Mouse (Mus musculus) kidney, adult 2 months (tissue): ENCODE data around the gene Galntl6.

Experiments
- CTCF ChIP-seq: fragments of 200-500 bp; conservative IDR thresholded peaks from 2 replicates; pipeline ENCODE4 v1.5.1; 2011; ENCODE audit warnings: low read depth, mild to moderate bottlenecking, control low read depth, low read length, moderate library complexity, mixed read lengths; ENCODE audit not compliant: insufficient read depth, insufficient read length
- POLR2A ChIP-seq: fragments of 200-500 bp; IDR thresholded peaks from one replicate; pipeline ENCODE4 v1.6.1; 2011; ENCODE audit warnings: low read depth, low read length, control low read depth

- TF ChIP-seq CTCF (no peak), POLR2A (no peak)
Observed at GRCm38 (mm10) chr8:58943773-58944172, 31.3 kb upstream of the Galntl6 start.
